Mouse (Mus musculus): ENCODE data around the gene Usp7.
A peak's percentile ranks its signal among the peaks of the same experiment; 100 is the strongest.

DNA sequence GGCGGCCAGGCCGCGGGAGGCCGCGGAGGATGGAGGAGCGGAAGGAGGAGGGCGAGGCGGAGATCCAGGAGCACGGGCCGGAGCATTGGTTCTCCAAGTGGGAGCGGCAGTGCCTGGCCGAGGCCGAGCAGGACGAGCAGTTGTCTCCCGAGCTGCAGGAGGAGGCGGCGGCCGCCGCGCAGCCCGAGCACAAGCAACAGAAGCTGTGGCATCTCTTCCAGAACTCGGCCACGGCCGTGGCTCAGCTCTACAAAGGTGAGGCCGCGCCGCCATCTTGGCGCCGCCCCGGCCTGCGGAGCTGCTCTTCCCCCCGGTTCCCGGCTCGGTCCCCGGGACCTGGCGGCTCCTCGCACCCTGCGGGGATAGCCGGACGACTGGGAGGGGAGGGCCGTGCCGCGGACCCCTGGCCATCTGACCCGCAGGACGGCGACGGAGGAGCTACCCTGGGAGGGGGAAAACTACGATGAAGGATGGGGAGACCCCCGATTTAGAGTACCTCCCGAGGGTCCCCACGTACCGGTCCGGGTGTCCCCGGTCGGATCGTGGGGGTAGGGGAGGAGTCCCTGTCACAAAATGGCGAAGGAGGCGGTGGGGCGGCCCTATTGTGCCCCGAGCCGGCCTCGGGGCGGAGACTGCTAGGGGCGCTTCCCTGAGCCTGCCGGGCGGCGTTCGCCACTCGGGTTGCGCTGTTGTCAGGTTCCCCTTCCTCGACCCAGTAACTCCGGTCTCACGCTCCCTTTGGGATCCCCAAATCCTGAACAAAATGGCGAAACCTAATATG lies 38.5 kb upstream of the Usp7 start:
- TF ChIP-seq CTCF (conservative IDR thresholded peaks at IDR 0.05; ENCODE audit: insufficient read depth, insufficient read length, low read depth, low read length) (no peak), POLR2A (IDR thresholded peaks at IDR 0.05; ENCODE audit: low read depth, low read length) (peak; percentile 20)
